Mouse (Mus musculus): ENCODE data around the gene Map4. TPM values are rescaled to one million over a fixed set of nuclear protein-coding genes. Genes with fewer than 3 reads are reported as not detected.

Gene Map4
- polyA plus RNA-seq, 1 experiment: 295 TPM

GRCm38 (mm10) chr9:110081066-110081465 is 149.8 kb downstream of the Map4 start:
- Histone ChIP-seq H3K4me3 (ENCODE audit: control insufficient read depth, low read depth, low read length) (no peak overlapping the region), H3K36me3 (ENCODE audit: control insufficient read depth, insufficient read depth, low read length) (no peaks in the 10 kb centered on the region; the same call in 1 of the 2 replicates), H3K4me1 (ENCODE audit: control insufficient read depth, insufficient read depth, low read length) (peaks cover 2% of the 10 kb centered on the region; the same call in 1 of the 2 replicates), H3K27me3 (ENCODE audit: control insufficient read depth, insufficient read depth, low read length) (no peaks in the 10 kb centered on the region), H3K27ac (ENCODE audit: control insufficient read depth, insufficient read depth, low read depth, low read length) (no peak overlapping the region)
- TF ChIP-seq CTCF (IDR thresholded peaks at IDR 0.05; ENCODE audit: control insufficient read depth, insufficient read depth, insufficient replicate concordance, low read depth, low read length) (no peak), POLR2A (IDR thresholded peaks at IDR 0.05; ENCODE audit: control insufficient read depth, low read depth, low read length) (no peak)

GRCm38 (mm10) chr9:110084201-110084964 is 153.1 kb downstream of the Map4 start:
- H3K27me3 ChIP-seq (ENCODE audit: control insufficient read depth, insufficient read depth, low read length): no peaks in the 10 kb centered on the region
- H3K36me3 ChIP-seq (ENCODE audit: control insufficient read depth, insufficient read depth, low read length): no peaks in the 10 kb centered on the region; the same call in 1 of the 2 replicates
- TF ChIP-seq POLR2A (IDR thresholded peaks at IDR 0.05; ENCODE audit: control insufficient read depth, low read depth, low read length): no peak
- no peak for TF ChIP-seq CTCF (IDR thresholded peaks at IDR 0.05; ENCODE audit: control insufficient read depth, insufficient read depth, insufficient replicate concordance, low read depth, low read length)
- no peak overlapping the region for H3K27ac ChIP-seq (ENCODE audit: control insufficient read depth, insufficient read depth, low read depth, low read length)
- H3K4me3 ChIP-seq (ENCODE audit: control insufficient read depth, low read depth, low read length): no peak overlapping the region
- peaks cover 2% of the 10 kb centered on the region; the same call in 1 of the 2 replicates for H3K4me1 ChIP-seq (ENCODE audit: control insufficient read depth, insufficient read depth, low read length)

GRCm38 (mm10) chr9:110085693-110086092 is 154.4 kb downstream of the Map4 start:
- Histone ChIP-seq H3K4me1 (ENCODE audit: control insufficient read depth, insufficient read depth, low read length) (peaks cover 2% of the 10 kb centered on the region; the same call in 1 of the 2 replicates), H3K27ac (ENCODE audit: control insufficient read depth, insufficient read depth, low read depth, low read length) (no peak overlapping the region), H3K27me3 (ENCODE audit: control insufficient read depth, insufficient read depth, low read length) (no peaks in the 10 kb centered on the region), H3K4me3 (ENCODE audit: control insufficient read depth, low read depth, low read length) (no peak overlapping the region), H3K36me3 (ENCODE audit: control insufficient read depth, insufficient read depth, low read length) (no peaks in the 10 kb centered on the region; the same call in 1 of the 2 replicates)
- TF ChIP-seq POLR2A (IDR thresholded peaks at IDR 0.05; ENCODE audit: control insufficient read depth, low read depth, low read length): no peak
- no peak for TF ChIP-seq CTCF (IDR thresholded peaks at IDR 0.05; ENCODE audit: control insufficient read depth, insufficient read depth, insufficient replicate concordance, low read depth, low read length)

GRCm38 (mm10) chr9:110093303-110093702 is 162.0 kb downstream of the Map4 start:
- Histone ChIP-seq H3K27ac (ENCODE audit: control insufficient read depth, insufficient read depth, low read depth, low read length) (no peak overlapping the region), H3K27me3 (ENCODE audit: control insufficient read depth, insufficient read depth, low read length) (no peaks in the 10 kb centered on the region), H3K4me1 (ENCODE audit: control insufficient read depth, insufficient read depth, low read length) (no peaks in the 10 kb centered on the region), H3K36me3 (ENCODE audit: control insufficient read depth, insufficient read depth, low read length) (peaks cover 2% of the 10 kb centered on the region), H3K4me3 (ENCODE audit: control insufficient read depth, low read depth, low read length) (no peak overlapping the region)
- TF ChIP-seq CTCF (IDR thresholded peaks at IDR 0.05; ENCODE audit: control insufficient read depth, insufficient read depth, insufficient replicate concordance, low read depth, low read length): no peak
- TF ChIP-seq POLR2A (IDR thresholded peaks at IDR 0.05; ENCODE audit: control insufficient read depth, low read depth, low read length): no peak

GRCm38 (mm10) chr9:110094761-110095160 is 163.5 kb downstream of the Map4 start:
- Histone ChIP-seq H3K27me3 (ENCODE audit: control insufficient read depth, insufficient read depth, low read length) (no peaks in the 10 kb centered on the region), H3K4me3 (ENCODE audit: control insufficient read depth, low read depth, low read length) (no peak overlapping the region), H3K27ac (ENCODE audit: control insufficient read depth, insufficient read depth, low read depth, low read length) (no peak overlapping the region), H3K36me3 (ENCODE audit: control insufficient read depth, insufficient read depth, low read length) (peaks cover 2% of the 10 kb centered on the region), H3K4me1 (ENCODE audit: control insufficient read depth, insufficient read depth, low read length) (no peaks in the 10 kb centered on the region; the same call in 1 of the 2 replicates)
- no peak for TF ChIP-seq POLR2A (IDR thresholded peaks at IDR 0.05; ENCODE audit: control insufficient read depth, low read depth, low read length)
- TF ChIP-seq CTCF (IDR thresholded peaks at IDR 0.05; ENCODE audit: control insufficient read depth, insufficient read depth, insufficient replicate concordance, low read depth, low read length): no peak

- H3K27ac ChIP-seq (ENCODE audit: control insufficient read depth, insufficient read depth, low read depth, low read length): no peak overlapping the region
- H3K36me3 ChIP-seq (ENCODE audit: control insufficient read depth, insufficient read depth, low read length): peaks cover 2% of the 10 kb centered on the region
- no peaks in the 10 kb centered on the region; the same call in 1 of the 2 replicates for H3K4me1 ChIP-seq (ENCODE audit: control insufficient read depth, insufficient read depth, low read length)
- H3K4me3 ChIP-seq (ENCODE audit: control insufficient read depth, low read depth, low read length): no peak overlapping the region
- no peaks in the 10 kb centered on the region for H3K27me3 ChIP-seq (ENCODE audit: control insufficient read depth, insufficient read depth, low read length)
- TF ChIP-seq POLR2A (IDR thresholded peaks at IDR 0.05; ENCODE audit: control insufficient read depth, low read depth, low read length) (no peak), CTCF (IDR thresholded peaks at IDR 0.05; ENCODE audit: control insufficient read depth, insufficient read depth, insufficient replicate concordance, low read depth, low read length) (no peak)
Measured at GRCm38 (mm10) chr9:110097791-110098190, 166.5 kb downstream of the Map4 start.

Data from testis, adult 2 months (tissue).